21 mouse cellular contexts compared by ENCODE assay signal in the genomic region with DNA sequence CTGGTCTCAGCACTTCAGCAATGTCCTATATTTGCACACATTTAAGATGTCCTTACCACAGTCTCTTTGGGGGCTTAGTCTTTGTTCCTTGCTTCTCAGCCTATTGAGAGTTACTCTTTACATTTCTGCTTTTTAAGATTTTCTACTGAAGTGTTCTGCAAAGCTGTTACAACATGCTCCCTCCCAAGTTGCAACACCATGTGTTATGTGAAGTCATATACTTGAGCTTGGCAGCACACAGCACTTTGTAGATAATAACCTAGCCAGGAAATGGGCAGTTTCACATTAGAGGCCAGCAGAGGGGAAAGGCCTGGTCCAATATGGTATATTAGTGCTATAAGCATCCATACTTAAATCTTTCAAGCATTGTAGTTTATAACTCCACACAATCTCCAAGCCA. TPM values are rescaled to one million over a fixed set of nuclear protein-coding genes. Genes with fewer than 3 reads are reported as not detected.
DNase-seq lines count a peak whose midpoint lies in the region; ATAC-seq and TF ChIP-seq lines count a peak whose summit lies in the region.
"Had no signal": no experiment of that assay in that cellular context is flagged by ENCODE, and none has a peak within 500 bp of the region (broad histone marks: within the 10 kb centered on the region; RNA-seq: fewer than 3 reads in every experiment).

No protein-coding gene starts in this region.

- no peaks in the 10 kb centered on the region for H3K27me3 ChIP-seq in liver, adult 2 months (ENCODE audit: control insufficient read depth, insufficient read depth, low read length)
- no peaks in the 10 kb centered on the region for H3K27me3 ChIP-seq in liver, embryonic 12.5 days (replicated peaks)
- H3K27me3 ChIP-seq in liver, postnatal 0 days (ENCODE audit: insufficient read depth, low read length) = no peaks in the 10 kb centered on the region
- H3K27me3 ChIP-seq: embryonic facial prominence, embryonic 13.5 days; heart, embryonic 12.5 days; limb, embryonic 12.5 days; midbrain, embryonic 15.5 days; neural tube, embryonic 12.5 days had no signal

- H3K4me2 ChIP-seq in liver, embryonic 12.5 days = no peak overlapping the region
- H3K4me2 ChIP-seq in liver, postnatal 0 days (ENCODE audit: low read depth, low read length) = no peak overlapping the region
- H3K4me2 ChIP-seq: embryonic facial prominence, embryonic 13.5 days; heart, embryonic 12.5 days; hindbrain, embryonic 14.5 days; limb, embryonic 12.5 days; midbrain, embryonic 15.5 days; neural tube, embryonic 12.5 days had no signal

- H3K9me3 ChIP-seq in liver, embryonic 12.5 days (replicated peaks) = no peaks in the 10 kb centered on the region
- H3K9me3 ChIP-seq in liver, postnatal 0 days (ENCODE audit: low read length) = no peaks in the 10 kb centered on the region
- H3K9me3 ChIP-seq: embryonic facial prominence, embryonic 13.5 days; G1E; heart, embryonic 12.5 days; limb, embryonic 12.5 days; midbrain, embryonic 15.5 days; neural tube, embryonic 12.5 days had no signal

- peaks cover 12% of the 10 kb centered on the region; the same call in 1 of the 2 replicates for H3K4me1 ChIP-seq in liver, adult 2 months (ENCODE audit: control insufficient read depth, insufficient read depth, low read length)
- peaks cover 48% of the 10 kb centered on the region for H3K4me1 ChIP-seq in liver, embryonic 12.5 days
- peaks cover 26% of the 10 kb centered on the region for H3K4me1 ChIP-seq in liver, postnatal 0 days (ENCODE audit: insufficient read depth)

- no peaks in the 10 kb centered on the region for H3K79me2 ChIP-seq in liver, adult 2 months (ENCODE audit: control insufficient read depth, insufficient read depth, low read length)

- H3K36me3 ChIP-seq in liver, adult 2 months (ENCODE audit: control insufficient read depth, insufficient read depth, low read length) = no peaks in the 10 kb centered on the region
- H3K36me3 ChIP-seq in liver, embryonic 12.5 days = peaks cover 6% of the 10 kb centered on the region
- H3K36me3 ChIP-seq in liver, postnatal 0 days (replicated peaks; ENCODE audit: insufficient read depth, low read length) = peaks cover 4% of the 10 kb centered on the region; the same call in 1 of the 2 replicates
- H3K36me3 ChIP-seq: midbrain, embryonic 15.5 days had no signal

- no peak for TF ChIP-seq POLR2A in liver, adult 2 months (IDR thresholded peaks at IDR 0.05; ENCODE audit: extremely low read depth, insufficient read depth, low read length)

- H3K9ac ChIP-seq in liver, adult 2 months (ENCODE audit: low read depth, low read length) = no peak overlapping the region
- H3K9ac ChIP-seq in liver, embryonic 12.5 days = no peak overlapping the region
- no peak overlapping the region for H3K9ac ChIP-seq in liver, postnatal 0 days (replicated peaks)
- H3K9ac ChIP-seq: embryonic facial prominence, embryonic 13.5 days; heart, embryonic 12.5 days; hindbrain, embryonic 14.5 days; limb, embryonic 12.5 days; midbrain, embryonic 15.5 days; neural tube, embryonic 12.5 days had no signal

- ATAC-seq in liver, embryonic 12.5 days = no peak
- no peak for ATAC-seq in liver, postnatal 0 days
- ATAC-seq in megakaryocyte progenitor cell, adult 5-6 weeks (replicated peaks; ENCODE audit: poor library complexity) = peak; percentile 14
- ATAC-seq: midbrain, embryonic 15.5 days had no signal

- H3K27ac ChIP-seq in liver, adult 2 months (replicated peaks; ENCODE audit: insufficient read depth, low read depth, low read length) = no peak overlapping the region
- no peak overlapping the region for H3K27ac ChIP-seq in liver, embryonic 12.5 days
- peak overlapping the region; percentile 97 for H3K27ac ChIP-seq in liver, postnatal 0 days (ENCODE audit: low read depth)
- H3K27ac ChIP-seq: embryonic facial prominence, embryonic 13.5 days; hindbrain, embryonic 14.5 days; left cerebral cortex, adult 2 months; limb, embryonic 12.5 days; midbrain, embryonic 15.5 days; neural tube, embryonic 12.5 days had no signal

- TF ChIP-seq CTCF in liver, adult 2 months (IDR thresholded peaks at IDR 0.05; ENCODE audit: low read depth, low read length) = no peak
- no peak for TF ChIP-seq CTCF in liver, postnatal 0 days (IDR thresholded peaks at IDR 0.05; ENCODE audit: low read depth)

- H3K4me3 ChIP-seq in liver, adult 2 months (ENCODE audit: insufficient read depth, low read depth, low read length) = no peak overlapping the region
- no peak overlapping the region for H3K4me3 ChIP-seq in liver, embryonic 12.5 days
- H3K4me3 ChIP-seq in liver, postnatal 0 days (ENCODE audit: low read depth, low read length) = no peak overlapping the region
- H3K4me3 ChIP-seq: embryonic facial prominence, embryonic 13.5 days; heart, embryonic 12.5 days; left cerebral cortex, adult 2 months; limb, embryonic 12.5 days; midbrain, embryonic 15.5 days; neural tube, embryonic 12.5 days had no signal

- no peak for TF ChIP-seq EP300 in liver, postnatal 0 days (IDR thresholded peaks at IDR 0.05; ENCODE audit: low read depth)

- peak; percentile 48 for DNase-seq in liver, adult 2 months (ENCODE audit: extremely low read depth, low read depth, low spot score)
- peak; percentile 77 for DNase-seq in NIH3T3 (ENCODE audit: low read depth)
- no peak for DNase-seq in liver, postnatal 0 days
- no peak for DNase-seq in frontal cortex, postnatal 14 days (ENCODE audit: low spot score in 2 of 2)
- no peak for DNase-seq in layer of hippocampus, postnatal 36 days
- DNase-seq in embryo, embryonic 10.5 days (ENCODE audit: low spot score) = no peak
- DNase-seq: adrenal gland, adult 8-10 months; cerebellum, adult 9-10 months; kidney, adult 11 months; kidney, postnatal 14 days; thymus, adult 18-20 months had no signal

RNA-seq across cellular contexts. Expression of a gene that starts 2.6 kb away (rescaled TPM):
- total RNA-seq in liver, adult 2 months (2014; rRNA removed) = 17.0 and 17.5 TPM in 2 replicates
- 25.6 and 27.1 TPM in 2 replicates for polyA plus RNA-seq in liver, adult 2 months (2012; rRNA removed)
- 71.6 and 72.0 TPM in 2 replicates for polyA plus RNA-seq in liver, embryonic 12.5 days (2016; fragmentation: Nextera tagmentation; extraction: Ambion mirVana)
- polyA plus RNA-seq in liver, postnatal 0 days (2015; fragmentation: Nextera tagmentation; extraction: Ambion mirVana) = 31.7 and 36.6 TPM in 2 replicates
- 43.9 and 44.5 TPM in 2 replicates for total RNA-seq in megakaryocyte progenitor cell, adult 5-6 weeks (2015)
- 85.9 and 92.9 TPM in 2 replicates for total RNA-seq in megakaryocyte progenitor cell, adult 5-6 weeks (2017)
- total RNA-seq in layer of hippocampus, postnatal 36 days (2021) = 10 to 100 TPM; 76.8 to 78.0 TPM

RNA-seq across cellular contexts. Expression of a gene that starts 17.8 kb away (rescaled TPM):
- total RNA-seq in liver, adult 2 months (2014; rRNA removed) = 0.13 and 0.92 TPM in 2 replicates
- not detected in 2 replicates for polyA plus RNA-seq in liver, adult 2 months (2012; rRNA removed)
- polyA plus RNA-seq in liver, embryonic 12.5 days (2016; fragmentation: Nextera tagmentation; extraction: Ambion mirVana) = 1.7 TPM in 2 replicates
- 1.1 and 16.6 TPM in 2 replicates for polyA plus RNA-seq in liver, postnatal 0 days (2015; fragmentation: Nextera tagmentation; extraction: Ambion mirVana)
- total RNA-seq in megakaryocyte progenitor cell, adult 5-6 weeks (2015) = not detected in 2 replicates
- not detected in 2 replicates for total RNA-seq in megakaryocyte progenitor cell, adult 5-6 weeks (2017)
- 10 to 100 TPM; 14.4 to 14.8 TPM for total RNA-seq in layer of hippocampus, postnatal 36 days (2021)
- total RNA-seq: adrenal gland, adult 8-10 months had no signal

RNA-seq across cellular contexts. Expression of a gene that starts 23.6 kb away (rescaled TPM):
- 9.5 and 12.3 TPM in 2 replicates for total RNA-seq in liver, adult 2 months (2014; rRNA removed)
- polyA plus RNA-seq in liver, adult 2 months (2012; rRNA removed) = 15.2 and 16.8 TPM in 2 replicates
- polyA plus RNA-seq in liver, embryonic 12.5 days (2016; fragmentation: Nextera tagmentation; extraction: Ambion mirVana) = 13.4 and 14.6 TPM in 2 replicates
- polyA plus RNA-seq in liver, postnatal 0 days (2015; fragmentation: Nextera tagmentation; extraction: Ambion mirVana) = 7.1 and 8.2 TPM in 2 replicates
- 4.1 and 4.5 TPM in 2 replicates for total RNA-seq in megakaryocyte progenitor cell, adult 5-6 weeks (2015)
- 7.0 and 7.1 TPM in 2 replicates for total RNA-seq in megakaryocyte progenitor cell, adult 5-6 weeks (2017)
- total RNA-seq in layer of hippocampus, postnatal 36 days (2021) = 10 to 100 TPM; 63.9 to 73.3 TPM

RNA-seq across cellular contexts. Expression of a gene that starts 52.1 kb away (rescaled TPM):
- total RNA-seq in liver, adult 2 months (2014; rRNA removed) = 2.6 and 2.7 TPM in 2 replicates
- polyA plus RNA-seq in liver, adult 2 months (2012; rRNA removed) = 8.1 and 13.3 TPM in 2 replicates
- polyA plus RNA-seq in liver, embryonic 12.5 days (2016; fragmentation: Nextera tagmentation; extraction: Ambion mirVana) = 2.8 and 2.9 TPM in 2 replicates
- polyA plus RNA-seq in liver, postnatal 0 days (2015; fragmentation: Nextera tagmentation; extraction: Ambion mirVana) = 2.1 and 2.3 TPM in 2 replicates
- 2.1 and 3.3 TPM in 2 replicates for total RNA-seq in megakaryocyte progenitor cell, adult 5-6 weeks (2015)
- 1.3 and 1.4 TPM in 2 replicates for total RNA-seq in megakaryocyte progenitor cell, adult 5-6 weeks (2017)
- total RNA-seq in layer of hippocampus, postnatal 36 days (2021) = 10 to 100 TPM; 12.1 to 14.0 TPM

Comparison
In these comparisons a context has a peak if more than half of its experiments do, and no peak if none do; other contexts are left out.
1. DNase-seq: peak in liver, adult 2 months (single experiment) and NIH3T3 (single experiment); none in liver, postnatal 0 days (single experiment), frontal cortex, postnatal 14 days (0 of 2), layer of hippocampus, postnatal 36 days (0 of 2) and embryo, embryonic 10.5 days (single experiment).